Mouse (Mus musculus): ENCODE data around the gene Slc7a1. TPM values are rescaled to one million over a fixed set of nuclear protein-coding genes. Genes with fewer than 3 reads are reported as not detected.
A peak's percentile ranks its signal among the peaks of the same experiment; 100 is the strongest.

Gene Slc7a1
- 26.5 and 26.9 TPM in 2 replicates for polyA plus RNA-seq (2015; fragmentation: Nextera tagmentation; extraction: Ambion mirVana)

GRCm38 (mm10) chr5:148399660-148400443 is at the start of gene Slc7a1:
Gene Slc7a1 (minus strand): TSS chr5:148399904.
- Histone ChIP-seq H3K9ac (replicated peaks) (peak within 1 kb of the TSS; percentile 86), H3K36me3 (no peaks in the 10 kb centered on the region), H3K4me2 (replicated peaks) (peak within 1 kb of the TSS; percentile 100), H3K4me1 (replicated peaks) (peaks cover 14% of the 10 kb centered on the region), H3K9me3 (no peaks in the 10 kb centered on the region), H3K27me3 (peaks cover 9% of the 10 kb centered on the region), H3K4me3 (replicated peaks) (peak within 1 kb of the TSS; percentile 79), H3K27ac (no peak within 1 kb of the TSS)
- WGBS: 2% methylated on average over 52 of the region's 52 CpGs
- ATAC-seq: peak; percentile 94

- H3K4me1 ChIP-seq (replicated peaks): no peaks in the 10 kb centered on the region
- WGBS: 91% methylated on average over 2 of the region's 2 CpGs
- H3K27me3 ChIP-seq: no peaks in the 10 kb centered on the region
- H3K36me3 ChIP-seq: no peaks in the 10 kb centered on the region
- H3K4me2 ChIP-seq (replicated peaks): no peak overlapping the region
- no peak overlapping the region for H3K9ac ChIP-seq (replicated peaks)
- no peak for ATAC-seq
- peaks cover 4% of the 10 kb centered on the region; the same call in 1 of the 2 replicates for H3K9me3 ChIP-seq
- no peak overlapping the region for H3K4me3 ChIP-seq (replicated peaks)
- H3K27ac ChIP-seq: no peak overlapping the region
Observed at GRCm38 (mm10) chr5:148444974-148445373, 45.3 kb upstream of the Slc7a1 start.

- no peak for ATAC-seq
Observed at GRCm38 (mm10) chr5:148443734-148444133, 44.0 kb upstream of the Slc7a1 start.

GRCm38 (mm10) chr5:148435660-148436059 is 36.0 kb upstream of the Slc7a1 start:
- Histone ChIP-seq H3K27me3 (no peaks in the 10 kb centered on the region), H3K9ac (replicated peaks) (no peak overlapping the region), H3K4me1 (replicated peaks) (no peaks in the 10 kb centered on the region), H3K27ac (no peak overlapping the region), H3K4me2 (replicated peaks) (no peak overlapping the region), H3K36me3 (no peaks in the 10 kb centered on the region), H3K9me3 (no peaks in the 10 kb centered on the region), H3K4me3 (replicated peaks) (no peak overlapping the region)
- WGBS: 82% methylated on average over 3 of the region's 3 CpGs
- ATAC-seq: no peak

More at GRCm38 (mm10) chr5:148443734-148444133, 44.0 kb upstream of the Slc7a1 start:
- Histone ChIP-seq H3K4me3 (replicated peaks) (no peak overlapping the region), H3K9me3 (peaks cover 4% of the 10 kb centered on the region; the same call in 1 of the 2 replicates), H3K36me3 (no peaks in the 10 kb centered on the region), H3K4me2 (replicated peaks) (no peak overlapping the region), H3K4me1 (replicated peaks) (no peaks in the 10 kb centered on the region), H3K27ac (no peak overlapping the region), H3K27me3 (no peaks in the 10 kb centered on the region), H3K9ac (replicated peaks) (no peak overlapping the region)
- 86% methylated on average over 5 of the region's 5 CpGs for WGBS

- H3K36me3 ChIP-seq: no peaks in the 10 kb centered on the region
- no peaks in the 10 kb centered on the region for H3K9me3 ChIP-seq
- no peak for ATAC-seq
- H3K27me3 ChIP-seq: no peaks in the 10 kb centered on the region
- H3K9ac ChIP-seq (replicated peaks): no peak overlapping the region
- 81% methylated on average over 5 of the region's 5 CpGs for WGBS
- H3K27ac ChIP-seq: no peak overlapping the region
- H3K4me1 ChIP-seq (replicated peaks): no peaks in the 10 kb centered on the region
- H3K4me3 ChIP-seq (replicated peaks): no peak overlapping the region
- no peak overlapping the region for H3K4me2 ChIP-seq (replicated peaks)
Observed at GRCm38 (mm10) chr5:148432121-148432520, 32.4 kb upstream of the Slc7a1 start.

GRCm38 (mm10) chr5:148428846-148429245 is 29.1 kb upstream of the Slc7a1 start:
- Histone ChIP-seq H3K27me3 (no peaks in the 10 kb centered on the region), H3K4me1 (replicated peaks) (no peaks in the 10 kb centered on the region), H3K9ac (replicated peaks) (no peak overlapping the region), H3K4me3 (replicated peaks) (no peak overlapping the region), H3K27ac (no peak overlapping the region), H3K4me2 (replicated peaks) (no peak overlapping the region), H3K9me3 (no peaks in the 10 kb centered on the region), H3K36me3 (no peaks in the 10 kb centered on the region)
- WGBS: 87% methylated on average over 4 of the region's 4 CpGs
- no peak for ATAC-seq

GRCm38 (mm10) chr5:148425136-148425535 is 25.4 kb upstream of the Slc7a1 start:
- no peak for ATAC-seq
- 90% methylated on average over 6 of the region's 6 CpGs for WGBS

GRCm38 (mm10) chr5:148421326-148421725 is 21.6 kb upstream of the Slc7a1 start:
- H3K27ac ChIP-seq: no peak overlapping the region
- no peak overlapping the region for H3K4me2 ChIP-seq (replicated peaks)
- no peak overlapping the region for H3K9ac ChIP-seq (replicated peaks)
- H3K4me1 ChIP-seq (replicated peaks): no peaks in the 10 kb centered on the region
- no peaks in the 10 kb centered on the region for H3K36me3 ChIP-seq
- WGBS: 71% methylated on average over 2 of the region's 2 CpGs
- no peak for ATAC-seq
- H3K4me3 ChIP-seq (replicated peaks): no peak overlapping the region
- no peaks in the 10 kb centered on the region for H3K9me3 ChIP-seq
- no peaks in the 10 kb centered on the region for H3K27me3 ChIP-seq

More at GRCm38 (mm10) chr5:148425136-148425535, 25.4 kb upstream of the Slc7a1 start:
- Histone ChIP-seq H3K4me2 (replicated peaks) (no peak overlapping the region), H3K4me3 (replicated peaks) (no peak overlapping the region), H3K36me3 (no peaks in the 10 kb centered on the region), H3K27me3 (no peaks in the 10 kb centered on the region), H3K27ac (no peak overlapping the region), H3K9me3 (no peaks in the 10 kb centered on the region), H3K4me1 (replicated peaks) (no peaks in the 10 kb centered on the region), H3K9ac (replicated peaks) (no peak overlapping the region)

GRCm38 (mm10) chr5:148419112-148419526 is 19.4 kb upstream of the Slc7a1 start:
- Histone ChIP-seq H3K4me2 (replicated peaks) (no peak overlapping the region), H3K4me3 (replicated peaks) (no peak overlapping the region), H3K27me3 (no peaks in the 10 kb centered on the region), H3K9ac (replicated peaks) (no peak overlapping the region), H3K4me1 (replicated peaks) (no peaks in the 10 kb centered on the region), H3K27ac (no peak overlapping the region), H3K9me3 (no peaks in the 10 kb centered on the region), H3K36me3 (no peaks in the 10 kb centered on the region)
- WGBS: 78% methylated on average over 9 of the region's 9 CpGs
- ATAC-seq: no peak

- no peak overlapping the region for H3K4me3 ChIP-seq (replicated peaks)
- H3K9me3 ChIP-seq: no peaks in the 10 kb centered on the region
- H3K27ac ChIP-seq: no peak overlapping the region
- no peaks in the 10 kb centered on the region for H3K4me1 ChIP-seq (replicated peaks)
- H3K9ac ChIP-seq (replicated peaks): no peak overlapping the region
- H3K36me3 ChIP-seq: no peaks in the 10 kb centered on the region
- no peak overlapping the region for H3K4me2 ChIP-seq (replicated peaks)
- H3K27me3 ChIP-seq: no peaks in the 10 kb centered on the region
- ATAC-seq: no peak
- 94% methylated on average over 9 of the region's 9 CpGs for WGBS
Observed at GRCm38 (mm10) chr5:148418436-148418835, 18.7 kb upstream of the Slc7a1 start.

- no peak overlapping the region for H3K27ac ChIP-seq
Observed at GRCm38 (mm10) chr5:148417756-148418155, 18.1 kb upstream of the Slc7a1 start.

GRCm38 (mm10) chr5:148416461-148416860 is 16.8 kb upstream of the Slc7a1 start:
- H3K27ac ChIP-seq: no peak overlapping the region
- no peak overlapping the region for H3K4me3 ChIP-seq (replicated peaks)
- H3K9me3 ChIP-seq: no peaks in the 10 kb centered on the region
- H3K9ac ChIP-seq (replicated peaks): no peak overlapping the region
- no peak overlapping the region for H3K4me2 ChIP-seq (replicated peaks)
- 81% methylated on average over 10 of the region's 10 CpGs for WGBS
- no peaks in the 10 kb centered on the region for H3K36me3 ChIP-seq
- H3K4me1 ChIP-seq (replicated peaks): no peaks in the 10 kb centered on the region
- no peak for ATAC-seq
- H3K27me3 ChIP-seq: no peaks in the 10 kb centered on the region

More at GRCm38 (mm10) chr5:148417756-148418155, 18.1 kb upstream of the Slc7a1 start:
- Histone ChIP-seq H3K4me2 (replicated peaks) (no peak overlapping the region), H3K9ac (replicated peaks) (no peak overlapping the region), H3K36me3 (no peaks in the 10 kb centered on the region), H3K4me3 (replicated peaks) (no peak overlapping the region), H3K27me3 (no peaks in the 10 kb centered on the region), H3K9me3 (no peaks in the 10 kb centered on the region), H3K4me1 (replicated peaks) (no peaks in the 10 kb centered on the region)
- no peak for ATAC-seq
- 100% methylated on average over 1 of the region's 1 CpGs for WGBS
